Comparison of ENCODE assay signal across 9 mouse cellular contexts in the genomic region with DNA sequence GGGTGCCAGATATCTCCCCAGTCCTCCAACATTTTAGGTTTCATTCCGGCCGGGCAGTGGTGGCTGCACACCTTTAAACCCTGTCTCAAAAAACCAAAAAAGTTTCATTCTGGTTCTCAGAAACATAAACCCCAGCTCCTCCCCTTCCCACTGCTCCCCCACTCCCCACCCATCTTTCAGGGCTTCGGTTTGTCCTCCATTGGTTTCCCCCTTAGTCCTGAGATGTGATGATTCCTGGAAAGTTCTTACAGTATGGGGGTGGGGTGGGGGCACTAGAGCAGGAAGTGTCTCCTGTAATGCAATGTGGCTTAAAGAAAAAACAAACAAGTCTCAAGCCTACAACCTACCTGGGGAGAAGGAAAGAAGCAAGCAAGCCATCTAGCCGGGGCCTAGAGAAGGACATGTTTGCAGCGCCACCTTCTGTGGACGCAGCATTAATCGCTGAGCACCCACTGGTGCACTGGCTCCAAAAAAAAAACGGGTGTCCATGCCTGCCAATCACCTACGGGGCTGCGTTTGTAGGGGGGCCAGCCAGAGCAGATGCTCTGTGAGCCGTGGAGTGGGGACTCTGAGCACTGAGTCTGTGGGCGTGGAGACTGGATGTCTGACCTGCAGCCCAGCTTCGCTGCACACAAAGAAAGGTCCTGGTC. TPM values are rescaled to one million over a fixed set of nuclear protein-coding genes. Genes with fewer than 3 reads are reported as not detected.
DNase-seq lines count a peak whose midpoint lies in the region; ATAC-seq and TF ChIP-seq lines count a peak whose summit lies in the region.
"Had no signal": no experiment of that assay in that cellular context is flagged by ENCODE, and none has a peak within 500 bp of the region (broad histone marks: within the 10 kb centered on the region; RNA-seq: fewer than 3 reads in every experiment).

No protein-coding gene starts in this region.

- WGBS in embryonic facial prominence, embryonic 10.5 days, result 26% methylated on average over 13 of the region's 13 CpGs
- WGBS in hindbrain, embryonic 16.5 days, result 25% methylated on average over 13 of the region's 13 CpGs
- WGBS in liver, embryonic 13.5 days (ENCODE audit: insufficient replicate concordance), result 26% methylated on average over 13 of the region's 13 CpGs
- 31% methylated on average over 13 of the region's 13 CpGs for WGBS in neural tube, embryonic 13.5 days

- peak overlapping the region; percentile 44 for H3K4me2 ChIP-seq in hindbrain, embryonic 16.5 days (ENCODE audit: low read length)
- peak overlapping the region; percentile 18 for H3K4me2 ChIP-seq in liver, embryonic 13.5 days
- H3K4me2 ChIP-seq in neural tube, embryonic 13.5 days, result peak overlapping the region; percentile 35

- peaks cover 40% of the 10 kb centered on the region for H3K36me3 ChIP-seq in G1E (replicated peaks)
- H3K36me3 ChIP-seq in embryonic facial prominence, embryonic 10.5 days (replicated peaks), result peaks cover 35% of the 10 kb centered on the region
- peaks cover 27% of the 10 kb centered on the region for H3K36me3 ChIP-seq in hindbrain, embryonic 16.5 days (ENCODE audit: control insufficient read depth, insufficient read depth, low read length)
- H3K36me3 ChIP-seq in liver, embryonic 13.5 days, result peaks cover 30% of the 10 kb centered on the region
- peaks cover 36% of the 10 kb centered on the region for H3K36me3 ChIP-seq in neural tube, embryonic 13.5 days

- peak; percentile 51 for DNase-seq in adrenal gland, postnatal 10 days
- no peak for DNase-seq in adrenal gland, adult 18-20 months (ENCODE audit: low spot score in 2 of 2)
- DNase-seq in G1E (ENCODE audit: low spot score), result peak; percentile 76
- peak; percentile 49 for DNase-seq in embryonic facial prominence, embryonic 10.5 days (ENCODE audit: low spot score)
- DNase-seq in liver, embryonic 13.5 days, result peak; percentile 40
- no peak for DNase-seq in gastrocnemius, postnatal 25 days

- peak overlapping the region; percentile 57; the same call in 1 of the 2 replicates for H3K9ac ChIP-seq in hindbrain, embryonic 16.5 days (ENCODE audit: low read depth, low read length)
- peak overlapping the region; percentile 67 for H3K9ac ChIP-seq in liver, embryonic 13.5 days
- peak overlapping the region; percentile 52; the same call in 1 of the 2 replicates for H3K9ac ChIP-seq in neural tube, embryonic 13.5 days

- H3K27ac ChIP-seq in embryonic facial prominence, embryonic 10.5 days (replicated peaks), result peak overlapping the region; percentile 74
- H3K27ac ChIP-seq in hindbrain, embryonic 16.5 days (ENCODE audit: low read depth, low read length), result 0 out of 2 replicates have a peak overlapping the region, but pooled peaks have one; percentile 27
- H3K27ac ChIP-seq in liver, embryonic 13.5 days, result peak overlapping the region; percentile 92
- no peak overlapping the region for H3K27ac ChIP-seq in neural tube, embryonic 13.5 days (replicated peaks)

- H3K4me3 ChIP-seq in G1E (ENCODE audit: low read depth, low read length), result peak overlapping the region; percentile 62; the same call in 1 of the 2 replicates
- H3K4me3 ChIP-seq in embryonic facial prominence, embryonic 10.5 days, result peak overlapping the region; percentile 43
- H3K4me3 ChIP-seq in hindbrain, embryonic 16.5 days (ENCODE audit: low read length), result 0 out of 2 replicates have a peak overlapping the region, but pooled peaks have one; percentile 10
- H3K4me3 ChIP-seq in liver, embryonic 13.5 days (replicated peaks), result no peak overlapping the region
- no peak overlapping the region for H3K4me3 ChIP-seq in neural tube, embryonic 13.5 days

- TF ChIP-seq CTCF in G1E (IDR thresholded peaks at IDR 0.05; ENCODE audit: low read depth, low read length), result no peak

- 0 out of 2 replicates have a peak, but pooled peaks have one; percentile 18 for ATAC-seq in G1E (ENCODE audit: extremely low read depth, insufficient number of reproducible peaks, low FRiP score, poor library complexity, severe bottlenecking)
- 0 out of 2 replicates have a peak, but pooled peaks have one; percentile 18 for ATAC-seq in hindbrain, embryonic 16.5 days
- no peak; the same call in 1 of the 2 replicates for ATAC-seq in liver, embryonic 13.5 days (ENCODE audit: low read depth)
- no peak for ATAC-seq in neural tube, embryonic 13.5 days (ENCODE audit: low read depth)

- no peaks in the 10 kb centered on the region; the same call in 1 of the 2 replicates for H3K27me3 ChIP-seq in G1E (ENCODE audit: insufficient read depth, low read length)
- H3K27me3 ChIP-seq in embryonic facial prominence, embryonic 10.5 days (replicated peaks; ENCODE audit: low read depth, poor library complexity, severe bottlenecking), result no peaks in the 10 kb centered on the region
- H3K27me3 ChIP-seq in hindbrain, embryonic 16.5 days (replicated peaks; ENCODE audit: control insufficient read depth, insufficient read depth, low read length), result no peaks in the 10 kb centered on the region
- no peaks in the 10 kb centered on the region for H3K27me3 ChIP-seq in liver, embryonic 13.5 days
- no peaks in the 10 kb centered on the region for H3K27me3 ChIP-seq in neural tube, embryonic 13.5 days

- H3K4me1 ChIP-seq in G1E (ENCODE audit: insufficient read depth, low read depth, low read length), result peaks cover 77% of the 10 kb centered on the region
- peaks cover 13% of the 10 kb centered on the region for H3K4me1 ChIP-seq in embryonic facial prominence, embryonic 10.5 days
- H3K4me1 ChIP-seq in hindbrain, embryonic 16.5 days (ENCODE audit: control insufficient read depth, insufficient read depth, low read depth, low read length), result peaks cover 3% of the 10 kb centered on the region
- H3K4me1 ChIP-seq in liver, embryonic 13.5 days (replicated peaks), result peaks cover 54% of the 10 kb centered on the region
- peaks cover 8% of the 10 kb centered on the region; the same call in 1 of the 2 replicates for H3K4me1 ChIP-seq in neural tube, embryonic 13.5 days (replicated peaks)

- no peaks in the 10 kb centered on the region for H3K9me3 ChIP-seq in G1E (replicated peaks)
- no peaks in the 10 kb centered on the region for H3K9me3 ChIP-seq in embryonic facial prominence, embryonic 10.5 days
- H3K9me3 ChIP-seq in hindbrain, embryonic 16.5 days (ENCODE audit: control insufficient read depth, low read length), result no peaks in the 10 kb centered on the region
- H3K9me3 ChIP-seq in liver, embryonic 13.5 days (replicated peaks), result no peaks in the 10 kb centered on the region
- H3K9me3 ChIP-seq in neural tube, embryonic 13.5 days, result no peaks in the 10 kb centered on the region

RNA-seq across cellular contexts. Expression of gene Ly6g5c, which starts 2.2 kb away (rescaled TPM):
- total RNA-seq in adrenal gland, postnatal 10 days (2021), result not detected
- total RNA-seq in adrenal gland, adult 18-20 months (2021), result not detected
- total RNA-seq in G1E (2014; fragmentation: Nextera tagmentation) (not detected in 2 replicates), G1E (2017) (not detected in 2 replicates)
- polyA plus RNA-seq in G1E (2012), result not detected in 2 replicates
- polyA plus RNA-seq in embryonic facial prominence, embryonic 10.5 days (2016; fragmentation: Nextera tagmentation; extraction: Ambion mirVana), result not detected in 2 replicates
- polyA plus RNA-seq in hindbrain, embryonic 16.5 days (2015; fragmentation: Nextera tagmentation; extraction: Ambion mirVana), result not detected in 2 replicates
- not detected in 2 replicates for polyA plus RNA-seq in liver, embryonic 13.5 days (2015; fragmentation: Nextera tagmentation; extraction: Ambion mirVana)
- polyA plus RNA-seq in neural tube, embryonic 13.5 days (2015; fragmentation: Nextera tagmentation; extraction: Ambion mirVana), result not detected in 2 replicates
- not detected for total RNA-seq in gastrocnemius, postnatal 25 days (2021)
- total RNA-seq: hematopoietic stem cell, adult 5-6 weeks had no signal

RNA-seq across cellular contexts. Expression of gene Ly6g5b, which starts 9.4 kb away (rescaled TPM):
- total RNA-seq in adrenal gland, postnatal 10 days (2021), result under 1 TPM; 0.30 to 0.91 TPM
- under 1 TPM; 0.33 to 0.67 TPM for total RNA-seq in adrenal gland, adult 18-20 months (2021)
- total RNA-seq in G1E (2014; fragmentation: Nextera tagmentation), result not detected in 2 replicates
- 0.82 and 0.93 TPM in 2 replicates for total RNA-seq in G1E (2017)
- polyA plus RNA-seq in G1E (2012), result 0.10 and 0.12 TPM in 2 replicates
- polyA plus RNA-seq in embryonic facial prominence, embryonic 10.5 days (2016; fragmentation: Nextera tagmentation; extraction: Ambion mirVana), result 1.5 and 1.6 TPM in 2 replicates
- polyA plus RNA-seq in hindbrain, embryonic 16.5 days (2015; fragmentation: Nextera tagmentation; extraction: Ambion mirVana), result 0.93 and 1.5 TPM in 2 replicates
- 0.21 and 0.28 TPM in 2 replicates for polyA plus RNA-seq in liver, embryonic 13.5 days (2015; fragmentation: Nextera tagmentation; extraction: Ambion mirVana)
- 1.4 and 1.7 TPM in 2 replicates for polyA plus RNA-seq in neural tube, embryonic 13.5 days (2015; fragmentation: Nextera tagmentation; extraction: Ambion mirVana)
- total RNA-seq in gastrocnemius, postnatal 25 days (2021), result not detected
- total RNA-seq: hematopoietic stem cell, adult 5-6 weeks had no signal

RNA-seq across cellular contexts. Expression of gene Gpank1, which starts 15.4 kb away (rescaled TPM):
- total RNA-seq in adrenal gland, postnatal 10 days (2021), result 10 to 100 TPM; 10.8 to 11.4 TPM
- 10 to 100 TPM; 14.8 to 16.2 TPM for total RNA-seq in adrenal gland, adult 18-20 months (2021)
- total RNA-seq in G1E (2014; fragmentation: Nextera tagmentation), result 38.0 and 45.9 TPM in 2 replicates
- 49.0 and 54.0 TPM in 2 replicates for total RNA-seq in G1E (2017)
- 87.0 and 99.4 TPM in 2 replicates for polyA plus RNA-seq in G1E (2012)
- 32.5 and 33.3 TPM in 2 replicates for polyA plus RNA-seq in embryonic facial prominence, embryonic 10.5 days (2016; fragmentation: Nextera tagmentation; extraction: Ambion mirVana)
- 20.7 and 23.7 TPM in 2 replicates for polyA plus RNA-seq in hindbrain, embryonic 16.5 days (2015; fragmentation: Nextera tagmentation; extraction: Ambion mirVana)
- 14.1 and 14.8 TPM in 2 replicates for polyA plus RNA-seq in liver, embryonic 13.5 days (2015; fragmentation: Nextera tagmentation; extraction: Ambion mirVana)
- polyA plus RNA-seq in neural tube, embryonic 13.5 days (2015; fragmentation: Nextera tagmentation; extraction: Ambion mirVana), result 20.9 and 25.5 TPM in 2 replicates
- 1 to 10 TPM; 7.1 to 8.4 TPM for total RNA-seq in gastrocnemius, postnatal 25 days (2021)

RNA-seq across cellular contexts. Expression of gene Csnk2b, which starts 16.0 kb away (rescaled TPM):
- 100 to 1,000 TPM; 198 to 200 TPM for total RNA-seq in adrenal gland, postnatal 10 days (2021)
- total RNA-seq in adrenal gland, adult 18-20 months (2021), result 100 to 1,000 TPM; 192 to 217 TPM
- total RNA-seq in G1E (2014; fragmentation: Nextera tagmentation), result 466 and 494 TPM in 2 replicates
- 431 and 460 TPM in 2 replicates for total RNA-seq in G1E (2017)
- polyA plus RNA-seq in G1E (2012), result 74.4 and 79.6 TPM in 2 replicates
- 283 and 288 TPM in 2 replicates for polyA plus RNA-seq in embryonic facial prominence, embryonic 10.5 days (2016; fragmentation: Nextera tagmentation; extraction: Ambion mirVana)
- 319 and 346 TPM in 2 replicates for polyA plus RNA-seq in hindbrain, embryonic 16.5 days (2015; fragmentation: Nextera tagmentation; extraction: Ambion mirVana)
- 176 and 182 TPM in 2 replicates for polyA plus RNA-seq in liver, embryonic 13.5 days (2015; fragmentation: Nextera tagmentation; extraction: Ambion mirVana)
- polyA plus RNA-seq in neural tube, embryonic 13.5 days (2015; fragmentation: Nextera tagmentation; extraction: Ambion mirVana), result 333 and 339 TPM in 2 replicates
- total RNA-seq in gastrocnemius, postnatal 25 days (2021), result 100 to 1,000 TPM; 149 to 158 TPM

RNA-seq across cellular contexts. Expression of gene Abhd16a, which starts 16.8 kb away (rescaled TPM):
- 10 to 100 TPM; 77.2 to 91.4 TPM for total RNA-seq in adrenal gland, postnatal 10 days (2021)
- 10 to 100 TPM; 75.0 to 88.2 TPM for total RNA-seq in adrenal gland, adult 18-20 months (2021)
- 28.9 and 32.3 TPM in 2 replicates for total RNA-seq in G1E (2014; fragmentation: Nextera tagmentation)
- 35.6 and 50.0 TPM in 2 replicates for total RNA-seq in G1E (2017)
- polyA plus RNA-seq in G1E (2012), result 80.6 and 97.0 TPM in 2 replicates
- polyA plus RNA-seq in embryonic facial prominence, embryonic 10.5 days (2016; fragmentation: Nextera tagmentation; extraction: Ambion mirVana), result 59.4 and 60.0 TPM in 2 replicates
- polyA plus RNA-seq in hindbrain, embryonic 16.5 days (2015; fragmentation: Nextera tagmentation; extraction: Ambion mirVana), result 113 and 115 TPM in 2 replicates
- 51.0 and 54.9 TPM in 2 replicates for polyA plus RNA-seq in liver, embryonic 13.5 days (2015; fragmentation: Nextera tagmentation; extraction: Ambion mirVana)
- polyA plus RNA-seq in neural tube, embryonic 13.5 days (2015; fragmentation: Nextera tagmentation; extraction: Ambion mirVana), result 98.2 and 104 TPM in 2 replicates
- 10 to 100 TPM; 61.9 to 62.4 TPM for total RNA-seq in gastrocnemius, postnatal 25 days (2021)

Comparison
In these comparisons a context has a peak if more than half of its experiments do, and no peak if none do; other contexts are left out.
1. DNase-seq: peak in adrenal gland, postnatal 10 days (single experiment), G1E (single experiment), embryonic facial prominence, embryonic 10.5 days (single experiment) and liver, embryonic 13.5 days (single experiment); none in adrenal gland, adult 18-20 months (0 of 2) and gastrocnemius, postnatal 25 days (single experiment).
2. ATAC-seq: peak in G1E (single experiment) and hindbrain, embryonic 16.5 days (single experiment); none in liver, embryonic 13.5 days (single experiment) and neural tube, embryonic 13.5 days (single experiment).
3. H3K4me3 ChIP-seq: peak in G1E (single experiment), embryonic facial prominence, embryonic 10.5 days (single experiment) and hindbrain, embryonic 16.5 days (single experiment); none in liver, embryonic 13.5 days (single experiment) and neural tube, embryonic 13.5 days (single experiment).
4. Peak in every context shown above with its lines, with median percentiles within 50 percentile points of each other: H3K4me2 ChIP-seq and H3K9ac ChIP-seq.